Mouse (Mus musculus) intestine, embryonic 14.5 days (tissue): ENCODE data around the gene Col16a1. TPM values are rescaled to one million over a fixed set of nuclear protein-coding genes. Genes with fewer than 3 reads are reported as not detected.

Experiments used
- ATAC-seq: fragments of 200-750 bp; cut with Nextera tagmentation; replicated peaks from 2 replicates; pipeline ENCODE4 v1.8.0; 2017; ENCODE audit warnings: low read depth, moderate number of reproducible peaks, moderate TSS enrichment, moderate library complexity; ENCODE audit not compliant: low FRiP score, low TSS enrichment
- DNase-seq: peaks from one replicate; pipeline ENCODE4 v3.0.0-alpha.2; 2018; ENCODE audit warnings: low spot score
- H3K27ac ChIP-seq: fragments of 300-500 bp; sonication (generic); 2 replicates; pipeline ENCODE4 v1.5.1; 2014; ENCODE audit warnings: low read depth, mild to moderate bottlenecking, control low read depth
- H3K27me3 ChIP-seq: fragments of 300-500 bp; sonication (generic); replicated peaks from 2 replicates; pipeline ENCODE4 v1.6.1; 2014; ENCODE audit warnings: low read length, control low read depth; ENCODE audit not compliant: control insufficient read depth, insufficient read depth
- H3K36me3 ChIP-seq: fragments of 300-500 bp; sonication (generic); 2 replicates; pipeline ENCODE4 v1.6.1; 2014; ENCODE audit warnings: low read length, control low read depth; ENCODE audit not compliant: control insufficient read depth, insufficient read depth
- H3K4me1 ChIP-seq: fragments of 300-500 bp; sonication (generic); replicated peaks from 2 replicates; pipeline ENCODE4 v1.6.1; 2014; ENCODE audit warnings: low read length, control low read depth, mixed read lengths; ENCODE audit not compliant: control insufficient read depth, insufficient read depth
- H3K4me2 ChIP-seq: fragments of 300-500 bp; sonication (generic); 2 replicates; pipeline ENCODE4 v1.6.1; 2014; ENCODE audit warnings: low read length
- H3K4me3 ChIP-seq: fragments of 300-500 bp; sonication (generic); 2 replicates; pipeline ENCODE4 v1.5.1; 2014; ENCODE audit warnings: low read depth, low read length, control low read depth, mixed read lengths
- H3K9ac ChIP-seq: fragments of 300-500 bp; sonication (generic); 2 replicates; pipeline ENCODE4 v1.6.1; 2014; ENCODE audit warnings: mild to moderate bottlenecking, low read length
- H3K9me3 ChIP-seq: fragments of 300-500 bp; sonication (generic); 2 replicates; pipeline ENCODE4 v1.6.1; 2016; ENCODE audit warnings: low read length, control low read depth; ENCODE audit not compliant: control insufficient read depth
- WGBS: fragments of 180-500 bp; shearing (Covaris S2); extraction: QIAGEN DNeasy Blood & Tissue Kit; methylation state at CpG from one replicate; pipeline ENCODE4 v1.1.7; 2014; 5-methylcytosine and 5-hydroxymethylcytosine counted together
- polyA plus RNA-seq: library from polyadenylated mRNA; unstranded; fragments of >200 nt; fragmentation: Nextera tagmentation; extraction: Ambion mirVana; gene quantifications from 2 replicates; pipeline ENCODE4 v1.2.1, GENCODE M21; 2014

The Col16a1 gene
- polyA plus RNA-seq = 55.1 and 56.9 TPM in 2 replicates

GRCm38 (mm10) chr4:130047331-130048202, at the start of gene Col16a1:
Gene Col16a1, plus strand, starts transcription at chr4:130047840.
- H3K4me1 ChIP-seq = peaks cover 34% of the 10 kb centered on the region
- 0 out of 2 replicates have a peak, but pooled peaks cover 7% of the 10 kb centered on the region for H3K36me3 ChIP-seq
- WGBS = 3% methylated on average over 35 of the region's 46 CpGs
- peak within 1 kb of the TSS; percentile 95 for H3K27ac ChIP-seq
- H3K9me3 ChIP-seq = peaks cover 3% of the 10 kb centered on the region; the same call in 1 of the 2 replicates
- H3K4me3 ChIP-seq = peak within 1 kb of the TSS; percentile 50
- DNase-seq (peak; percentile 93), ATAC-seq (peak; percentile 80)
- H3K27me3 ChIP-seq = no peaks in the 10 kb centered on the region
- H3K9ac ChIP-seq = peak within 1 kb of the TSS; percentile 74
- peak within 1 kb of the TSS; percentile 93 for H3K4me2 ChIP-seq

GRCm38 (mm10) chr4:129998124-129998523, 49.5 kb upstream of the Col16a1 start:
- Histone ChIP-seq H3K9ac (no peak overlapping the region), H3K4me1 (no peaks in the 10 kb centered on the region), H3K9me3 (no peaks in the 10 kb centered on the region), H3K4me3 (no peak overlapping the region), H3K27me3 (peaks cover 9% of the 10 kb centered on the region; the same call in 1 of the 2 replicates), H3K4me2 (no peak overlapping the region), H3K36me3 (no peaks in the 10 kb centered on the region), H3K27ac (no peak overlapping the region)
- ATAC-seq = no peak
- no peak for DNase-seq
- WGBS = 57% methylated on average over 11 of the region's 11 CpGs

GRCm38 (mm10) chr4:130001710-130002109, 45.9 kb upstream of the Col16a1 start:
- ATAC-seq = no peak
- H3K27ac ChIP-seq = no peak overlapping the region
- no peak overlapping the region for H3K9ac ChIP-seq
- no peak for DNase-seq
- no peaks in the 10 kb centered on the region for H3K36me3 ChIP-seq
- no peak overlapping the region for H3K4me2 ChIP-seq
- WGBS = 38% methylated on average over 5 of the region's 5 CpGs
- no peak overlapping the region for H3K4me3 ChIP-seq
- H3K9me3 ChIP-seq = no peaks in the 10 kb centered on the region
- H3K4me1 ChIP-seq = 0 out of 2 replicates have a peak, but pooled peaks cover 3% of the 10 kb centered on the region
- H3K27me3 ChIP-seq = peaks cover 9% of the 10 kb centered on the region; the same call in 1 of the 2 replicates

GRCm38 (mm10) chr4:130002157-130002556, 45.5 kb upstream of the Col16a1 start:
- H3K27ac ChIP-seq = no peak overlapping the region
- no peak for DNase-seq

GRCm38 (mm10) chr4:130005593-130005992, 42.0 kb upstream of the Col16a1 start:
- H3K36me3 ChIP-seq = no peaks in the 10 kb centered on the region
- no peak overlapping the region for H3K4me3 ChIP-seq
- no peak overlapping the region for H3K9ac ChIP-seq
- DNase-seq (no peak), ATAC-seq (no peak)
- no peak overlapping the region for H3K27ac ChIP-seq
- WGBS = 62% methylated on average over 9 of the region's 9 CpGs
- H3K4me2 ChIP-seq = no peak overlapping the region
- peaks cover 21% of the 10 kb centered on the region; the same call in 1 of the 2 replicates for H3K27me3 ChIP-seq
- H3K9me3 ChIP-seq = no peaks in the 10 kb centered on the region
- H3K4me1 ChIP-seq = 0 out of 2 replicates have a peak, but pooled peaks cover 4% of the 10 kb centered on the region

More at GRCm38 (mm10) chr4:130002157-130002556, 45.5 kb upstream of the Col16a1 start:
- Histone ChIP-seq H3K9ac (no peak overlapping the region), H3K27me3 (peaks cover 11% of the 10 kb centered on the region; the same call in 1 of the 2 replicates), H3K9me3 (no peaks in the 10 kb centered on the region), H3K4me2 (no peak overlapping the region), H3K4me1 (0 out of 2 replicates have a peak, but pooled peaks cover 4% of the 10 kb centered on the region), H3K36me3 (no peaks in the 10 kb centered on the region), H3K4me3 (no peak overlapping the region)
- no peak for ATAC-seq
- WGBS = 67% methylated on average over 10 of the region's 10 CpGs

GRCm38 (mm10) chr4:130006533-130006932, 41.1 kb upstream of the Col16a1 start:
- Histone ChIP-seq H3K27ac (no peak overlapping the region), H3K36me3 (no peaks in the 10 kb centered on the region), H3K4me2 (peak overlapping the region; percentile 50), H3K9me3 (no peaks in the 10 kb centered on the region), H3K4me1 (0 out of 2 replicates have a peak, but pooled peaks cover 4% of the 10 kb centered on the region), H3K27me3 (peaks cover 21% of the 10 kb centered on the region; the same call in 1 of the 2 replicates), H3K4me3 (peak overlapping the region; percentile 14; the same call in 1 of the 2 replicates), H3K9ac (no peak overlapping the region)
- 12% methylated on average over 25 of the region's 25 CpGs for WGBS
- ATAC-seq = no peak
- DNase-seq = no peak

- no peak overlapping the region for H3K9ac ChIP-seq
- ATAC-seq (no peak), DNase-seq (no peak)
- H3K27me3 ChIP-seq = peaks cover 21% of the 10 kb centered on the region; the same call in 1 of the 2 replicates
- H3K4me3 ChIP-seq = no peak overlapping the region
- H3K4me1 ChIP-seq = 0 out of 2 replicates have a peak, but pooled peaks cover 4% of the 10 kb centered on the region
- no peak overlapping the region for H3K27ac ChIP-seq
- H3K4me2 ChIP-seq = no peak overlapping the region
- 71% methylated on average over 14 of the region's 14 CpGs for WGBS
- H3K36me3 ChIP-seq = no peaks in the 10 kb centered on the region
- no peaks in the 10 kb centered on the region for H3K9me3 ChIP-seq
These were observed 38.6 kb upstream of the Col16a1 start for GRCm38 (mm10) chr4:130009043-130009442.

GRCm38 (mm10) chr4:130010723-130011122, 36.9 kb upstream of the Col16a1 start:
- 80% methylated on average over 4 of the region's 4 CpGs for WGBS
- Histone ChIP-seq H3K9me3 (no peaks in the 10 kb centered on the region), H3K4me1 (0 out of 2 replicates have a peak, but pooled peaks cover 4% of the 10 kb centered on the region), H3K27ac (no peak overlapping the region), H3K4me3 (no peak overlapping the region), H3K27me3 (peaks cover 21% of the 10 kb centered on the region; the same call in 1 of the 2 replicates), H3K9ac (no peak overlapping the region), H3K36me3 (no peaks in the 10 kb centered on the region), H3K4me2 (no peak overlapping the region)
- no peak for ATAC-seq
- no peak for DNase-seq
